Mouse (Mus musculus) lung, postnatal 4 days (tissue): ENCODE measurements around the gene Traf3.

Experiments
- DNase-seq, 2 experiments: peaks; one replicate each; pipeline ENCODE4 v3.0.0; 2021

Traf3 gene

GRCm38 (mm10) chr12:111154641-111155040, 11.5 kb upstream of the Traf3 start:
- DNase-seq = no peak

GRCm38 (mm10) chr12:111155756-111156155, 10.4 kb upstream of the Traf3 start:
- DNase-seq = no peak

- DNase-seq = peak; percentile 74 to 78
These were observed 6.3 kb upstream of the Traf3 start for GRCm38 (mm10) chr12:111159659-111160428.

GRCm38 (mm10) chr12:111160871-111161270, 5.3 kb upstream of the Traf3 start:
- DNase-seq = no peak

- DNase-seq = no peak
These were observed 4.2 kb upstream of the Traf3 start for GRCm38 (mm10) chr12:111161943-111162311.

GRCm38 (mm10) chr12:111162312-111163061, 3.7 kb upstream of the Traf3 start:
- peak; percentile 48 to 49 for DNase-seq

- peak; percentile 92 to 93 for DNase-seq
These were observed 1.8 kb upstream of the Traf3 start for GRCm38 (mm10) chr12:111164310-111164751.

GRCm38 (mm10) chr12:111165146-111165812, 891 bp upstream of the Traf3 start:
- peak; percentile 59 to 62 for DNase-seq

GRCm38 (mm10) chr12:111166681-111167289, 615 bp downstream of the Traf3 start:
- DNase-seq = peak; percentile 44 to 53

GRCm38 (mm10) chr12:111168891-111169290, 2.7 kb downstream of the Traf3 start:
- no peak for DNase-seq

GRCm38 (mm10) chr12:111178772-111179171, 12.6 kb downstream of the Traf3 start:
- DNase-seq = no peak

GRCm38 (mm10) chr12:111181848-111182247, 15.7 kb downstream of the Traf3 start:
- no peak for DNase-seq

- no peak for DNase-seq
These were observed 16.2 kb downstream of the Traf3 start for GRCm38 (mm10) chr12:111182378-111182777.

GRCm38 (mm10) chr12:111184476-111184875, 18.3 kb downstream of the Traf3 start, which contains the start of gene 4930595D18Rik:
Gene 4930595D18Rik, minus strand, starts transcription at chr12:111184491.
- DNase-seq = no peak

GRCm38 (mm10) chr12:111186986-111187385, 20.8 kb downstream of the Traf3 start:
- no peak for DNase-seq

GRCm38 (mm10) chr12:111188295-111188694, 22.1 kb downstream of the Traf3 start:
- DNase-seq = no peak

- DNase-seq = no peak
These were observed 24.2 kb downstream of the Traf3 start for GRCm38 (mm10) chr12:111190355-111190754.

- no peak for DNase-seq
These were observed 24.7 kb downstream of the Traf3 start for GRCm38 (mm10) chr12:111190891-111191290.

- DNase-seq = no peak
These were observed 26.6 kb downstream of the Traf3 start for GRCm38 (mm10) chr12:111192777-111193176.

GRCm38 (mm10) chr12:111193331-111193730, 27.2 kb downstream of the Traf3 start:
- DNase-seq = no peak

- DNase-seq = no peak
These were observed 30.4 kb downstream of the Traf3 start for GRCm38 (mm10) chr12:111196548-111196947.

- no peak for DNase-seq
These were observed 36.9 kb downstream of the Traf3 start for GRCm38 (mm10) chr12:111203076-111203475.

GRCm38 (mm10) chr12:111203945-111204344, 37.8 kb downstream of the Traf3 start:
- DNase-seq = no peak
